Mouse (Mus musculus): ENCODE measurements around the gene Thoc6. TPM values are rescaled to one million over a fixed set of nuclear protein-coding genes. Genes with fewer than 3 reads are reported as not detected.

Gene Thoc6
- polyA plus RNA-seq, 2 experiments from 2014 or later, result 26.1 to 43.6 TPM

- no peak for ATAC-seq
Observed at GRCm38 (mm10) chr17:23676473-23677031, 2.9 kb upstream of the Thoc6 start.

- no peak for ATAC-seq
Observed at GRCm38 (mm10) chr17:23675564-23676281, 2.0 kb upstream of the Thoc6 start.

- no peak for ATAC-seq
Observed at GRCm38 (mm10) chr17:23675127-23675526, 1.4 kb upstream of the Thoc6 start.

GRCm38 (mm10) chr17:23674271-23674952 is 730 bp upstream of the Thoc6 start:
- no peak for ATAC-seq

GRCm38 (mm10) chr17:23672761-23673160 is 921 bp downstream of the Thoc6 start:
- no peak for ATAC-seq

GRCm38 (mm10) chr17:23671519-23671918 is 2.2 kb downstream of the Thoc6 start:
- no peak for ATAC-seq

- no peak for ATAC-seq
Observed at GRCm38 (mm10) chr17:23670516-23671074, 3.1 kb downstream of the Thoc6 start.

- ATAC-seq, result no peak
Observed at GRCm38 (mm10) chr17:23665511-23665910, 8.2 kb downstream of the Thoc6 start.

GRCm38 (mm10) chr17:23664556-23665021 is 9.1 kb downstream of the Thoc6 start:
- peak; percentile 60 for ATAC-seq

- ATAC-seq, result no peak
Observed at GRCm38 (mm10) chr17:23661526-23661925, 12.2 kb downstream of the Thoc6 start.

GRCm38 (mm10) chr17:23660876-23661200 is 12.8 kb downstream of the Thoc6 start:
- no peak for ATAC-seq

GRCm38 (mm10) chr17:23660117-23660875 is 13.4 kb downstream of the Thoc6 start, which contains the start of gene Bicdl2:
Gene Bicdl2 (plus strand): TSS chr17:23660506.
- peak; percentile 57 for ATAC-seq

- no peak for ATAC-seq
Observed at GRCm38 (mm10) chr17:23658450-23658849, 15.2 kb downstream of the Thoc6 start.

- ATAC-seq, result no peak
Observed at GRCm38 (mm10) chr17:23654410-23654809, 19.3 kb downstream of the Thoc6 start.

- no peak for ATAC-seq
Observed at GRCm38 (mm10) chr17:23654001-23654400, 19.7 kb downstream of the Thoc6 start.

GRCm38 (mm10) chr17:23653324-23653723 is 20.4 kb downstream of the Thoc6 start:
- no peak for ATAC-seq

- no peak for ATAC-seq
Observed at GRCm38 (mm10) chr17:23651363-23651762, 22.3 kb downstream of the Thoc6 start.

GRCm38 (mm10) chr17:23645894-23646293 is 27.8 kb downstream of the Thoc6 start:
- no peak for ATAC-seq

GRCm38 (mm10) chr17:23644613-23645495 is 28.8 kb downstream of the Thoc6 start, which contains the start of gene Mmp25:
Gene Mmp25 (minus strand): TSS chr17:23645277.
- no peak for ATAC-seq

GRCm38 (mm10) chr17:23631241-23631640 is 42.4 kb downstream of the Thoc6 start:
- no peak for ATAC-seq

- peak; percentile 100 for ATAC-seq
Observed at GRCm38 (mm10) chr17:23630195-23631020, 43.3 kb downstream of the Thoc6 start.

Measured in CD4-positive, CD25-positive, alpha-beta regulatory T cell, adult 4 months (primary cell).